Mouse (Mus musculus) hindbrain, postnatal 0 days (tissue): ENCODE measurements around the gene Fbxw7. TPM values are rescaled to one million over a fixed set of nuclear protein-coding genes. Genes with fewer than 3 reads are reported as not detected.
A peak's percentile ranks its signal among the peaks of the same experiment; 100 is the strongest.

ENCODE experiments used
- ATAC-seq: fragments of 200-750 bp; cut with Nextera tagmentation; 2 replicates; pipeline ENCODE4 v1.8.0; 2017; ENCODE audit warnings: mild to moderate bottlenecking, moderate TSS enrichment, moderate library complexity
- DNase-seq: peaks from one replicate; pipeline ENCODE4 v3.0.0-alpha.2; 2015; ENCODE audit warnings: low spot score
- H3K27ac ChIP-seq: fragments of 300-500 bp; sonication (generic); 2 replicates; pipeline ENCODE4 v1.5.1; 2014; ENCODE audit warnings: mild to moderate bottlenecking
- H3K27me3 ChIP-seq: fragments of 300-500 bp; sonication (generic); 2 replicates; pipeline ENCODE4 v1.6.1; 2014; ENCODE audit warnings: low read length, mixed read lengths; ENCODE audit not compliant: insufficient read depth
- H3K36me3 ChIP-seq: fragments of 300-500 bp; sonication (generic); 2 replicates; pipeline ENCODE4 v1.6.1; 2014; ENCODE audit warnings: low read length, mixed read lengths; ENCODE audit not compliant: insufficient read depth
- H3K4me1 ChIP-seq: fragments of 300-500 bp; sonication (generic); 2 replicates; pipeline ENCODE4 v1.6.1; 2014; ENCODE audit warnings: antibody characterized with exemption, low read length, mixed read lengths; ENCODE audit not compliant: insufficient read depth
- H3K4me2 ChIP-seq: fragments of 300-500 bp; sonication (generic); 2 replicates; pipeline ENCODE4 v1.6.1; 2014; ENCODE audit warnings: low read depth, mild to moderate bottlenecking, low read length, moderate library complexity, mixed read lengths
- H3K4me3 ChIP-seq: fragments of 300-500 bp; sonication (generic); 2 replicates; pipeline ENCODE4 v1.5.1; 2014; ENCODE audit warnings: low read length
- H3K9ac ChIP-seq: fragments of 300-500 bp; sonication (generic); replicated peaks from 2 replicates; pipeline ENCODE4 v1.6.1; 2014; ENCODE audit warnings: mild to moderate bottlenecking, low read length, moderate library complexity, mixed read lengths
- H3K9me3 ChIP-seq: fragments of 300-500 bp; sonication (generic); 2 replicates; pipeline ENCODE4 v1.6.1; 2016; ENCODE audit warnings: low read length, mixed read lengths
- CTCF ChIP-seq: IDR thresholded peaks from 2 replicates; pipeline ENCODE4 v1.5.1; 2016; ENCODE audit warnings: antibody characterized with exemption, control low read depth, low read depth
- WGBS: fragments of 180-500 bp; shearing (Covaris S2); extraction: QIAGEN DNeasy Blood & Tissue Kit; methylation state at CpG from one replicate; pipeline ENCODE4 v1.1.7; 2014; 5-methylcytosine and 5-hydroxymethylcytosine counted together
- polyA plus RNA-seq: library from polyadenylated mRNA; unstranded; fragments of >200 nt; fragmentation: Nextera tagmentation; extraction: Ambion mirVana; gene quantifications from 2 replicates; pipeline ENCODE4 v1.2.1, GENCODE M21; 2015
- total RNA-seq: library from RNA; depleted of rRNA; stranded (reverse); fragments of >200 nt; gene quantifications from 2 replicates; pipeline ENCODE4 v1.2.3, GENCODE M21; 2014

Gene Fbxw7
- total and polyA plus RNA-seq, 2 experiments from 2014 or later, result 40.1 to 40.7 TPM

DNA sequence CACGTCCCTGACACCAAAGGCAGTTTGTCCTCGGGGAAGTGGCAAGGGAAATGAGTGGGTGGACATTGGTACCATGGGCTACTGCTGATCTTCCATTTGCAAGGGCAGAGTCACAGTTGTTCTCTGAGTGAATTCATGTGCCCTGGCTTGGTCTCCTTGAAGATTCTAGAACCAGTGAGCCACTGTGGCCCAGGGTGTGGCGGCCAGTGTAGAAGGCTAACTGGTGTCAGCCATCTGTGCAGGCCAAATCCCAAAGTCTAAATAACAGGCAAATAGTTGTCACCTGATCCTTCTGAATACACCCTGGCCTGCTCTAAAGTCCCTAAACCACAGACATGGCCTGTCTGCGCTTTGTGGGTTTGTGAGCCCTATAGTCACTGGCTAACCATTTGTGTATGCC is 173.8 kb downstream of the Fbxw7 start:
- TF ChIP-seq CTCF, result no peak
- DNase-seq (no peak), ATAC-seq (no peak)
- no peak overlapping the region for H3K4me3 ChIP-seq
- no peak overlapping the region for H3K4me2 ChIP-seq
- WGBS, result 94% methylated on average over 4 of the region's 4 CpGs
- H3K9me3 ChIP-seq, result peaks cover 4% of the 10 kb centered on the region
- H3K27me3 ChIP-seq, result no peaks in the 10 kb centered on the region
- no peaks in the 10 kb centered on the region for H3K36me3 ChIP-seq
- no peak overlapping the region for H3K27ac ChIP-seq
- no peak overlapping the region for H3K9ac ChIP-seq
- H3K4me1 ChIP-seq, result no peaks in the 10 kb centered on the region

DNA sequence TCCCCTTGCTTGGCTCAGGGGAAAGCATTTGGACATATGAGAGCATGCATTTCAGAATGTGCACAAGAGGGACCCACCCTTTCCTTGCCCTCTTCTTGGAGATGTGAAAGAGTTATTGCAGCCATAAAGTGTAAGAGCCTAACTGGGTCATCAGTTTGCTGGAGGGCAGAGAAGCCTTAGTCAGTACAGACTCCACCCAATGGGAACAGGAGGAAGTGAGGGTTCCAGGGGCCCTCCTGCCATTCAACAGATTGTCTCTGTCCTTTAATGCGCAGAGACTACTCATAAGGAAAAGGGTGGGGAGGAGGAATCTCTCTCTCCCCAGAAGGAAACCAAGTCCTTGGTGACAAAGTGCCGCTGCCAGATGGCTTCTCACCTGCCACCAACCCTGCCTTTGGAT is 190.2 kb downstream of the Fbxw7 start:
- Histone ChIP-seq H3K9ac (no peak overlapping the region), H3K4me3 (no peak overlapping the region), H3K4me1 (no peaks in the 10 kb centered on the region), H3K4me2 (no peak overlapping the region), H3K9me3 (no peaks in the 10 kb centered on the region), H3K27ac (no peak overlapping the region), H3K27me3 (no peaks in the 10 kb centered on the region), H3K36me3 (no peaks in the 10 kb centered on the region)
- TF ChIP-seq CTCF, result no peak
- ATAC-seq (no peak), DNase-seq (no peak)
- 84% methylated on average over 2 of the region's 2 CpGs for WGBS

DNA sequence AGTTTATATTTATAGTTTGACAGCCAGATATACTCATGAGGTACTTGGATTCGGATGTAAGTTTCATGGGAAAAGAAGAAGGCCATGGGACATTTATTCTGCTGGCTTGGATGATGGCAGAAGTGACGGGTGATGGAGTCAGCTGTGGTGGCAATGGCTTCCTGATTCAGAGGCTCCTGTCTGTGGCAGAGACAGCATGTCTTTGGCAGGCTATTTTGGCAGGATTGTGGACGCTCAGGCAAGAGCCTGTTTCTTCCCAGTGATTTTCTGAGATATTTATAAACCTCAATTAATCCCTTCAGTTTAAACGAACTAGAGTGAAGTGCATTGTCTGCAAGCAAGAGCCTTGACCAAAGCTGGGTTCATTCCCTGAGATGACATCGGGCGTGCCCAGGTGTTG is 197.8 kb downstream of the Fbxw7 start:
- no peaks in the 10 kb centered on the region for H3K36me3 ChIP-seq
- no peak overlapping the region for H3K9ac ChIP-seq
- DNase-seq (no peak), ATAC-seq (no peak)
- H3K4me2 ChIP-seq, result no peak overlapping the region
- H3K4me1 ChIP-seq, result no peaks in the 10 kb centered on the region
- no peak overlapping the region for H3K4me3 ChIP-seq
- no peak overlapping the region for H3K27ac ChIP-seq
- WGBS, result 75% methylated on average over 6 of the region's 6 CpGs
- H3K27me3 ChIP-seq, result no peaks in the 10 kb centered on the region
- TF ChIP-seq CTCF, result no peak
- H3K9me3 ChIP-seq, result no peaks in the 10 kb centered on the region

DNA sequence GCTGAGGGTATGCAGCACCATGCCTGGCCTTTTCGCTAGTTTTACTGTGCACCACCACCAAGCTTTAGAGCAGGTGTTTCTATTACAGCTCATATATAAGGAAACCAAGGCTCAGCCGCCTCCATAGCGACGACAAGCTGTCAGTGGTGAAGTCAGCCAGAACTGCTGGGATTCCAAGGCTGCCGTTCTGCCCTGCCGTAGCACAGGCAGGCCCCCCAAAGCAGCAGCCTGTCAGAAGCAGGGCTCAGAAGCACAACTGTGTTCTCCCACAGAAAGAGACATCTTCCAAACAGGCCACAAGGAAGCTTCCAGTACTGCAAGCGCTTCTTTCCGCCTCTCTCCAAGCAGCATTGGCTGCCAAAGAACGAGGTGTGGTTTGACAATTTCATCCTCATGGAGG is 200.6 kb downstream of the Fbxw7 start:
- no peaks in the 10 kb centered on the region for H3K27me3 ChIP-seq
- H3K4me2 ChIP-seq, result no peak overlapping the region
- no peak overlapping the region for H3K4me3 ChIP-seq
- H3K9me3 ChIP-seq, result no peaks in the 10 kb centered on the region
- TF ChIP-seq CTCF, result peak; percentile 19; the same call in 1 of the 2 replicates
- no peaks in the 10 kb centered on the region for H3K36me3 ChIP-seq
- DNase-seq, result peak; percentile 51
- H3K4me1 ChIP-seq, result no peaks in the 10 kb centered on the region
- 41% methylated on average over 9 of the region's 9 CpGs for WGBS
- peak overlapping the region; percentile 5; the same call in 1 of the 2 replicates for H3K27ac ChIP-seq
- H3K9ac ChIP-seq, result no peak overlapping the region
- peak; percentile 51 for ATAC-seq

DNA sequence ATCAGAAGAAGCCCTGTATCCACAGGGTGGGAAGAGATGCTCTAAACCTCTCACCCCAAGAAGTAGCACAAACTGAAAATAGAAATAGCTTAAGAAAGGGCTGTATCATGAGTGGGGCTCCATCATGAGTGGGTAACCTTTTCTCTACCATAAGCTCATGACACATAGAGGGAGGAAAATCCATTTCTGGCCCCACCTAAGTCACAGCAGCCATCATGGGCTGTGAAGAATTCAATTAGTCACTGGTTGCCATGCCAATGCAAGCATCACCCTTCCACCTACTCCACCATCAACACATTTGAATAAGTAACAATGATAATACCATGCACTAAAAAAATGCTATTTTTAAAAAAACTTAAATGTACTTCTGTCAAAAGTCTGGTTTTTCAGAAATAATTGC is 205.1 kb downstream of the Fbxw7 start:
- Histone ChIP-seq H3K36me3 (no peaks in the 10 kb centered on the region), H3K27me3 (no peaks in the 10 kb centered on the region), H3K4me1 (no peaks in the 10 kb centered on the region), H3K4me2 (no peak overlapping the region), H3K4me3 (no peak overlapping the region), H3K9ac (no peak overlapping the region), H3K9me3 (no peaks in the 10 kb centered on the region), H3K27ac (no peak overlapping the region)
- ATAC-seq (no peak), DNase-seq (no peak)
- TF ChIP-seq CTCF, result no peak

DNA sequence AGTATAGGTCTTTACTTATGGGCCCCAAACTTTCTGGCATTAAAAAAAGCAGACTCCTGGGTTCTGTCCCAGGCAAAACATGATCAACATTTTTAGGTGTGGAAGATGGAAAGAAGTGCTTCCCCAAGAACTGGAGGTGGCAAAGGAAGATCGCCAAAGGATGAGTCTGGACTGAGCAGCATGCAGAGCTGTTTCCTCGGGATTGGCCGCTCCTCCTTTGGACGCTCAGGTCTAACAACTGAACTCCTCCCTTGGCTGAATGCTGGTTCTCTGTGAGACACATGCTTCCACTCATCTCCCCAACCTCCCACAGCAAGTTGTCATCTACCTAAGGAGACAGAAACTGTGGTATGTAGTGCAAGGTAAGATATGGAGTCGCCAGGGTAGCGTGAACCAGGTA is 206.7 kb downstream of the Fbxw7 start:
- whole genome bisulfite sequencing, result 94% methylated on average over 6 of the region's 6 CpGs

DNA sequence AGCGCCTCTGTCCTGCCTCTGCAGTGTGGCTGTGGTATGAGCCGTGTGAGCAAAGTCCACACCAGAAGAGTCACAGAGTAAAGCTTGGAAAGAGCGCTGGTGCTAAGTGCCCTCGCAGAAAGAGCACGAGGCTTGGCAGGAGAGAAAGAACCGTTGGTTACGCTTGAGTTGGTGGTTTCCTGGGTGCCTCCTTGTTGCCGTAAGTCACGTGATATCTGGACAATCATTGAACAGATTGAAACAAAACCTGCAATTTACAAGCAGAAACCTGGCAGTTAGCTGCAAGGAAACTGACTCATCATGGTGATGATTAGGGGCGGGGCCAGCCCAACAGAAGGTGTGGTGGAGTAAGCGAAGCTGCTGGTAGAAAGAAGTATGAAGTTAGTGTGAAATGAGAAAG is 207.7 kb downstream of the Fbxw7 start:
- 80% methylated on average over 11 of the region's 11 CpGs for WGBS
- TF ChIP-seq CTCF, result no peak
- no peak for DNase-seq
- ATAC-seq, result no peak
- Histone ChIP-seq H3K27ac (no peak overlapping the region), H3K27me3 (no peaks in the 10 kb centered on the region), H3K4me2 (no peak overlapping the region), H3K4me3 (no peak overlapping the region), H3K9ac (no peak overlapping the region), H3K9me3 (no peaks in the 10 kb centered on the region), H3K4me1 (no peaks in the 10 kb centered on the region), H3K36me3 (no peaks in the 10 kb centered on the region)

More for the DNA sequence above, 206.7 kb downstream of the Fbxw7 start:
- Histone ChIP-seq H3K4me3 (no peak overlapping the region), H3K4me2 (no peak overlapping the region), H3K9ac (no peak overlapping the region), H3K27me3 (no peaks in the 10 kb centered on the region), H3K36me3 (no peaks in the 10 kb centered on the region), H3K4me1 (no peaks in the 10 kb centered on the region), H3K27ac (no peak overlapping the region), H3K9me3 (no peaks in the 10 kb centered on the region)
- no peak for TF ChIP-seq CTCF
- ATAC-seq, result no peak
- no peak for DNase-seq

DNA sequence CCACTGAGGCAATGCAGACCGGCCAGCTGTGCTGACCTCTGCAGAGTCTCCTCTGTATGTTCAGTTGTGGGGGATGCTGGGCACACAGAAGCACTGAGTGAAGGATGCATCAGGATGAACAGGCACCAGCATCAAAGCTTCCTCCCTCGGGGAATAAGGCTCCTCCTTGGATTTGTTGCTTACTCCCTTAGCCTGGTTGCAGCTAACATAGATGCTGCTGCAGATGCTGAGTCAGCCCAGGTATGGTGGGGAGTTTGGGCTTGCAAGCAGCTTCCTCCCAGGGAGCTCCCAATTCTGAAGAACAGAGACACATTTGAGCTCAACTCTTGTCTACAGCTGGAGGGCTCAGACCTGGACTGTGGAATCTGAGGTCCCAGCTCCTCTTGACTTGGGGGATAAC is 209.2 kb downstream of the Fbxw7 start:
- no peaks in the 10 kb centered on the region for H3K4me1 ChIP-seq
- no peak overlapping the region for H3K4me2 ChIP-seq
- H3K27ac ChIP-seq, result no peak overlapping the region
- no peak for ATAC-seq
- H3K4me3 ChIP-seq, result no peak overlapping the region
- no peak for TF ChIP-seq CTCF
- H3K9ac ChIP-seq, result no peak overlapping the region
- no peaks in the 10 kb centered on the region for H3K36me3 ChIP-seq
- H3K9me3 ChIP-seq, result no peaks in the 10 kb centered on the region
- DNase-seq, result no peak
- H3K27me3 ChIP-seq, result no peaks in the 10 kb centered on the region
- WGBS, result 70% methylated on average over 2 of the region's 2 CpGs
